Mouse (Mus musculus): ENCODE measurements at regions not wholly inside any gene's neighbourhood (a gene's known extent, or its start where the extent isn't known, plus 50 kb on each side); places are given as distances from the start of the nearest gene placed in this dataset.

DNA sequence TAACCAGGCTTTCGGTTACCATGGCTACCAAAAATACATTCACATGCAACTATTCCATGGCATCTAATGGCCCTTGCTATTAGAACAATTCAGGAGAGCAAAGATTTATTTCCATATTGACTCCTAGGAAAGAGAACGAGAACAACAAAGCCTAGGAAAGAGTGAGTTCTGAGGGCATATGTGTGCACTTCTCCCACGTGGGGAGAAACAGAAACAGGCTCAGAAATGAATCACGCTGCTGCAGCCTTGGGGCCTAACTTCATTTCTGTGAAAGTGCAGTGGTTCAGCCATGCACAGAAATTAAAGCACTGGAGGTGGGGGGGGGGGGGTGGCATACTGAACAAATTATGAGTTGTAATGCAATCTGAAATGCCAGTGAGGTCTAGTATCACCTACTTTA, 55.2 kb upstream of the Kcnmb2 start:
- TF ChIP-seq CTCF (IDR thresholded peaks at IDR 0.05; ENCODE audit: low read depth), result no peak
- TF ChIP-seq EP300 (IDR thresholded peaks at IDR 0.05; ENCODE audit: low read depth), result no peak

Data from liver, embryonic 14.5 days (tissue).